Mouse (Mus musculus): ENCODE measurements at regions not wholly inside any gene's neighbourhood (a gene's known extent, or its start where the extent isn't known, plus 50 kb on each side); places are given as distances from the start of the nearest gene placed in this dataset.
A peak's percentile ranks its signal among the peaks of the same experiment; 100 is the strongest.
"Not testable (repeated sequence)": the region's sequence is repeated elsewhere in the genome, so short reads cannot be mapped to it uniquely, and the experiment has no call there.

- DNase-seq (ENCODE audit: low read depth, low spot score) = no peak
Measured at GRCm38 (mm10) chr2:123655551-123655950, 434.2 kb upstream of the Sema6d start.

- DNase-seq (ENCODE audit: low read depth, low spot score) = no peak
Measured at GRCm38 (mm10) chr2:123688290-123689030, 401.3 kb upstream of the Sema6d start.

GRCm38 (mm10) chr2:123689801-123690200 is 400.0 kb upstream of the Sema6d start:
- no peak for DNase-seq (ENCODE audit: low read depth, low spot score)

GRCm38 (mm10) chr2:123739688-123740087 is 350.1 kb upstream of the Sema6d start:
- DNase-seq (ENCODE audit: low read depth, low spot score) = no peak

DNA sequence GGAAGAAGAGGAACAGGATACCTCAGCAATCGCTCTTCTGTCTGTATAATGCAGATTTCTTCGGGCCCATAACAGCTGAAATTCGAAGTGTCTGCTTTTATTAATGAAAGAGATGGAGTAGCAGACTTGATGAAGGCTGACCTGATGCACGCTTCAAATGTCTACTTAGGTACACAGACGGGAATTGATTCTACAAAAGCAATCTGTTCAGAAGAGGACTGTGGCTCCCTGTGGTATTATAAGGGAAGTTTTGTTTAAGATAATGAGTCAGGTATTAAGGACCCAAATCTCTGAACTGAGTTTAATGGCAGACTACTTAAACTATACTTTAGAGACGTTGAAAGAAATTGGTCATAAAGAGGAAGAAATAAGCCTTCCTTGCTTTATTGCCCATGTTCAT is 349.2 kb upstream of the Sema6d start:
- no peak for DNase-seq (ENCODE audit: low read depth, low spot score)

- DNase-seq (ENCODE audit: low read depth, low spot score) = no peak
Measured at GRCm38 (mm10) chr2:123754220-123754619, 335.5 kb upstream of the Sema6d start.

DNA sequence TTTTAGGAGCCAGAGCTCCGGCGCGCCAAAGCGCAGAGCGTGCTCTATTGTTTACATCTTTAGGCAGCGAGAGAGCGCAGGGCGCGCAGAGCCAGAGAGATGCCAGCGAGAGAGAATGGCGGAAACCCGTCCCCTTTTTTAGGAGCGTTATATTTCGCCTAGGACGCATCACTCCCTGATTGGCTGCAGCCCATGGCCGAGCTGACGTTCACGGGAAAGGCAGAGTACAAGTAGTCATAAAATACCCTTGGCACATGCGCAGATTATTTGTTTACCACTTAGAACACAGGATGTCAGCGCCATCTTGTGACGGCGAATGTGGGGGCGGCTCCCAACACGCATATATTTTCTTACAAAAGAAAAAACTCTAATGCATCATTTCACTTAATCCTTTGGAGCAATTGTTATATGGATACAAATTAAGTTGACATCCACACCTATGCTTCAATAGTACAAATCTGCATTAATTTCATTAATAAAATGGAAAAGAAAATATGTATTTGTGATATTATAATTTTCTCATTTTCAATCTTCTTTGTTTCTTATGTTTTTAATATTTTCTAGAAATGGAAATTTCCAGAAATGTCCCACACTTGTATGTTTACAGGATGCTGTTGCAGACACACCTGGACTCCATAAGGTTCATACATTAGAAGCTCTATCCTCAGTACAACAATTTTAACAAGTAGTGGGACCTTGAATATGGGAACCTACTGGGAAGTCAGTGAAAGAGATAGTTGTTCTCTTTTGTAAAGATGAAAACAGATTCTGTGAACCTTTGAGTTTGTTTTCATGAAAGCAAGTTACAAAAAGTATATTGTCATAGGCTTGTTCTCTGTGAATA is 334.9 kb upstream of the Sema6d start:
- DNase-seq (ENCODE audit: low read depth, low spot score) = not testable (repeated sequence)

DNA sequence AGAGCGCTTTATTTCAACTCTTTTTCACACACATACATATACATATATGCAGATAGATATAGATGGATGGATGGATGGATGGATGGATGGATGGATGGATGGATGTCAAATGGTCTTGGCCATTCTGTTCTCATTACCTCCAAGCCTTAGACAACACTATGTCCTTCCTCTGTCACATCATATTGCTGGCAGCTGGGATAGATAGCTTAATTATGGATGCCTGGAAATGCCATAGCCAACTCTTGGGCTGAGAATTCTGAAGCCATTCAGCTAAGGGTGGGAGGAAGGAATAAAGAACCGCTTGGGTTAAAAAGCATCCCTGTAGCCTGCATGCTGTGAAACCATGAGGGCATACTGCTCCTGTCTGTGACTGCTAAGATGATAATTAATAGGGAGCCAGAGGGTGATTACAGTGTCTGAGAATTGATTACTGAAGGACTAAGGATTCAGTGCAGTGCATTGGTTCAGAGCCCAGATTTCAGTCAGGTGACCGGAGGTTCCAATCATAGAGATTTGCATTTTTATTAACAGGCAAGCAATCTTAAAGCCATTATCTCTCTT is 290.5 kb upstream of the Sema6d start:
- no peak for DNase-seq (ENCODE audit: low read depth, low spot score)

DNA sequence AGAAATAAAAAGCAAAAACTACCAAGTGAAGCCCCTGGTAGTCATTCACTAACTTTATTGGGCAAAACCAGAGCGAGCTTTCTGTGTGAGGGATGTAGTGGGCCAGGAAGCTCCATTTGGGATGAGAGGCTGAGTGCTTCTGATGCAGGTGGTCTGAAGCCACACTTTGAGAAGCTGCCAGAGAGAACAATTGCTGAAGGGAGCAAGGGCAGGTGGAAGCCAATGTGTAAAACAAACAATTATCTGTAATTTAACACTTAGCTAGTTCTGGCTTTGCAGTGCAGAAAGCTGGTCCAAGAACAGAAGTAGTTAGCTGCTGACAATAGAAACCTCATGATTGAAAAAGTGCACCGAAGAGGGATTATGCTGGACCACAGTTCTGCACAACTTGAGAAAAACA is 284.1 kb upstream of the Sema6d start:
- no peak for DNase-seq (ENCODE audit: low read depth, low spot score)

GRCm38 (mm10) chr2:123806370-123806769 is 283.4 kb upstream of the Sema6d start:
- no peak for DNase-seq (ENCODE audit: low read depth, low spot score)

DNA sequence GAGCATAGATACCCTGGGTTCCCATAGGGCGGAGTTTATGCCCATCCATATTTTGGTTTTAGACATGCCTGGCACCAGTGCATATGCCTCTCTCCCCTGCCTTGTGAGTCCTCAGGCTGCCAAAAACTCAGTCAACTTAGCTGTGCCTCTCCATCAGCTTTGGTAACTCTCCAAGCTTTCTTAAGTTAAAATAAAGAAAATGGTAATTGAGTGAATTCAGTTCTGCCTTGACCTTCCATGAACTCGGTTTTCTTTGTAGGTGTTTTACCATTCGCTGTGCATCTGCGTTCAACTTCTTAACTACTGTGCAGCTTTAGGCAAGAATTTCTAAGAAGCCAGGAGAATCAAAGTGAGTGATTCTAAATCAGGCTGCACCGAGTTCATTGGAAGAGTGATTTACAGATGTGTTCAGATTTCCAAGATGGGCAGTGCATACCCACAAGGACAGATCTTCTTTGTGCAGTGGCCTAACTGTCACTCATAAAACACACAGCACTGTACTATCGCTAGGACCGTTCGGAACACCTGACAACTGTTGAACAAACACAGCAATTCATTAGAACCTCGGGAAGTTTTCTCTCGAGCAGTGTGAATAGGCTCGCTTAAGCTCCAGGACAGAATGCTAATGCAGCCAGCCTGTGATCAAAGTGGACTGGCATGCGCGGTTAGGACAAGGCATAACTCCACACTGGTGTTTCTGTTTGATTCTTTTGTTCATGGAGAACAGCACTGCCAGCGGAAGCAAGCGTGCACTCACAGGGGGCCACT is 276.4 kb upstream of the Sema6d start:
- DNase-seq (ENCODE audit: low read depth, low spot score) = peak; percentile 44

- DNase-seq (ENCODE audit: low read depth, low spot score) = no peak
Measured at GRCm38 (mm10) chr2:123813950-123814337, 275.8 kb upstream of the Sema6d start.

- DNase-seq (ENCODE audit: low read depth, low spot score) = no peak
Measured at GRCm38 (mm10) chr2:123816627-123817026, 273.1 kb upstream of the Sema6d start.

DNA sequence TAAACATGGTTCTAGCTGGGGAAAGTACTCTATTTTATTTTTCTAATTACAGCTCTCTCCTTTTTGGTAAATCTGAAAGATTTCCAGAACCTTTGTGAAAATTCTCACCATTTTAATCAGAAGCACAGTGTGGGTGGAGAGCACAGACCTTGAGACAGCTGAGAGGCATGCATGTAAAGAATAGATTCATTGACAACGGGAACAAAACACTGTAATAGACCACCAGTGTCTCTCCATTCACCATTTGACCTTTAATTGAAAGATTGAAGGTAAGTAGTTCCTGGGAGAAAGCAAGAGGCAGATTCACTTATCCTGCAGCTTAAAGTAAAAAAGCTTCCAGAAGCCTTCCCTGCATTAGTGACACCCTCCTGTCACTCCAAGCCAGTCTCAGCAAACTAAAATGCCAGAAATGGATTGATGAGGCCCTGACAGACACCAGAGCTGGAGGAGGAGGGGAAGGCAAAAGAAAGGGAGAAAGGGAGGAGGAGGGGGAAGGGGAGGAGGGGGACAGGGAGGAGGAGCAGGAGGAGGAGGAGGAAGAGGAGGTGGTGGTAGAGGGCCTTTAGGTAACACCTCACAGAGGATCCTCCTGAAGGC is 256.1 kb upstream of the Sema6d start:
- DNase-seq (ENCODE audit: low read depth, low spot score) = no peak

Data from mesoderm, embryonic 11.5 days (tissue).